Mouse (Mus musculus): ENCODE results near the gene Areg. TPM values are rescaled to one million over a fixed set of nuclear protein-coding genes. Genes with fewer than 3 reads are reported as not detected.

Gene Areg
- polyA plus RNA-seq, 1 experiment from 2014 or later, result 0.92 TPM

- Histone ChIP-seq H3K4me2 (ENCODE audit: low read depth, low read length) (no peak overlapping the region), H3K4me1 (ENCODE audit: control insufficient read depth, insufficient read depth, low read length) (no peaks in the 10 kb centered on the region; the same call in 1 of the 2 replicates), H3K36me3 (ENCODE audit: control insufficient read depth, insufficient read depth, low read length) (no peaks in the 10 kb centered on the region), H3K4me3 (ENCODE audit: low read depth, low read length) (no peak overlapping the region), H3K27ac (replicated peaks; ENCODE audit: low read depth, low read length) (no peak overlapping the region), H3K27me3 (replicated peaks; ENCODE audit: control insufficient read depth, insufficient read depth, low read length) (peaks cover 14% of the 10 kb centered on the region), H3K9me3 (ENCODE audit: control insufficient read depth, low read length) (peaks cover 7% of the 10 kb centered on the region), H3K9ac (ENCODE audit: low read depth, low read length) (no peak overlapping the region)
- no peak for ATAC-seq (ENCODE audit: low read depth)
- DNase-seq (ENCODE audit: low spot score), result no peak
- 90% methylated on average over 9 of the region's 9 CpGs for WGBS
Measured at GRCm38 (mm10) chr5:91144971-91145370, 5.6 kb downstream of the Areg start.

- Histone ChIP-seq H3K36me3 (ENCODE audit: control insufficient read depth, insufficient read depth, low read length) (no peaks in the 10 kb centered on the region), H3K27ac (replicated peaks; ENCODE audit: low read depth, low read length) (no peak overlapping the region), H3K4me1 (ENCODE audit: control insufficient read depth, insufficient read depth, low read length) (no peaks in the 10 kb centered on the region), H3K9me3 (ENCODE audit: control insufficient read depth, low read length) (peaks cover 16% of the 10 kb centered on the region), H3K27me3 (replicated peaks; ENCODE audit: control insufficient read depth, insufficient read depth, low read length) (no peaks in the 10 kb centered on the region), H3K4me3 (ENCODE audit: low read depth, low read length) (no peak overlapping the region), H3K9ac (ENCODE audit: low read depth, low read length) (no peak overlapping the region), H3K4me2 (ENCODE audit: low read depth, low read length) (no peak overlapping the region)
- 97% methylated on average over 1 of the region's 1 CpGs for WGBS
- DNase-seq (ENCODE audit: low spot score), result no peak
- no peak for ATAC-seq (ENCODE audit: low read depth)
Measured at GRCm38 (mm10) chr5:91147001-91147400, 7.6 kb downstream of the Areg start.

GRCm38 (mm10) chr5:91148054-91148453 lies 8.7 kb downstream of the Areg start:
- H3K4me3 ChIP-seq (ENCODE audit: low read depth, low read length), result no peak overlapping the region
- WGBS, result 85% methylated on average over 2 of the region's 2 CpGs
- no peaks in the 10 kb centered on the region for H3K27me3 ChIP-seq (replicated peaks; ENCODE audit: control insufficient read depth, insufficient read depth, low read length)
- H3K36me3 ChIP-seq (ENCODE audit: control insufficient read depth, insufficient read depth, low read length), result no peaks in the 10 kb centered on the region
- H3K4me1 ChIP-seq (ENCODE audit: control insufficient read depth, insufficient read depth, low read length), result no peaks in the 10 kb centered on the region
- H3K4me2 ChIP-seq (ENCODE audit: low read depth, low read length), result no peak overlapping the region
- no peak overlapping the region for H3K9ac ChIP-seq (ENCODE audit: low read depth, low read length)
- H3K27ac ChIP-seq (replicated peaks; ENCODE audit: low read depth, low read length), result no peak overlapping the region
- peaks cover 16% of the 10 kb centered on the region for H3K9me3 ChIP-seq (ENCODE audit: control insufficient read depth, low read length)
- ATAC-seq (ENCODE audit: low read depth) (no peak), DNase-seq (ENCODE audit: low spot score) (no peak)

GRCm38 (mm10) chr5:91156677-91157076 lies 17.3 kb downstream of the Areg start:
- Histone ChIP-seq H3K4me3 (ENCODE audit: low read depth, low read length) (no peak overlapping the region), H3K27me3 (replicated peaks; ENCODE audit: control insufficient read depth, insufficient read depth, low read length) (no peaks in the 10 kb centered on the region), H3K4me1 (ENCODE audit: control insufficient read depth, insufficient read depth, low read length) (no peaks in the 10 kb centered on the region), H3K9ac (ENCODE audit: low read depth, low read length) (no peak overlapping the region), H3K4me2 (ENCODE audit: low read depth, low read length) (no peak overlapping the region), H3K9me3 (ENCODE audit: control insufficient read depth, low read length) (no peaks in the 10 kb centered on the region), H3K27ac (replicated peaks; ENCODE audit: low read depth, low read length) (no peak overlapping the region), H3K36me3 (ENCODE audit: control insufficient read depth, insufficient read depth, low read length) (no peaks in the 10 kb centered on the region)
- ATAC-seq (ENCODE audit: low read depth) (no peak), DNase-seq (ENCODE audit: low spot score) (no peak)
- 83% methylated on average over 8 of the region's 8 CpGs for WGBS

- H3K4me1 ChIP-seq (ENCODE audit: control insufficient read depth, insufficient read depth, low read length), result no peaks in the 10 kb centered on the region
- H3K27me3 ChIP-seq (replicated peaks; ENCODE audit: control insufficient read depth, insufficient read depth, low read length), result no peaks in the 10 kb centered on the region
- no peak overlapping the region for H3K27ac ChIP-seq (replicated peaks; ENCODE audit: low read depth, low read length)
- H3K36me3 ChIP-seq (ENCODE audit: control insufficient read depth, insufficient read depth, low read length), result no peaks in the 10 kb centered on the region
- no peaks in the 10 kb centered on the region for H3K9me3 ChIP-seq (ENCODE audit: control insufficient read depth, low read length)
- H3K9ac ChIP-seq (ENCODE audit: low read depth, low read length), result no peak overlapping the region
- no peak overlapping the region for H3K4me2 ChIP-seq (ENCODE audit: low read depth, low read length)
- DNase-seq (ENCODE audit: low spot score) (no peak), ATAC-seq (ENCODE audit: low read depth) (no peak)
- H3K4me3 ChIP-seq (ENCODE audit: low read depth, low read length), result no peak overlapping the region
- 45% methylated on average over 3 of the region's 3 CpGs for WGBS
Measured at GRCm38 (mm10) chr5:91157169-91157568, 17.8 kb downstream of the Areg start.

GRCm38 (mm10) chr5:91162787-91163186 lies 23.4 kb downstream of the Areg start:
- Histone ChIP-seq H3K9me3 (ENCODE audit: control insufficient read depth, low read length) (no peaks in the 10 kb centered on the region), H3K4me1 (ENCODE audit: control insufficient read depth, insufficient read depth, low read length) (no peaks in the 10 kb centered on the region), H3K9ac (ENCODE audit: low read depth, low read length) (no peak overlapping the region), H3K4me2 (ENCODE audit: low read depth, low read length) (no peak overlapping the region), H3K4me3 (ENCODE audit: low read depth, low read length) (no peak overlapping the region), H3K27ac (replicated peaks; ENCODE audit: low read depth, low read length) (no peak overlapping the region), H3K36me3 (ENCODE audit: control insufficient read depth, insufficient read depth, low read length) (no peaks in the 10 kb centered on the region), H3K27me3 (replicated peaks; ENCODE audit: control insufficient read depth, insufficient read depth, low read length) (no peaks in the 10 kb centered on the region)
- 84% methylated on average over 4 of the region's 4 CpGs for WGBS
- DNase-seq (ENCODE audit: low spot score) (no peak), ATAC-seq (ENCODE audit: low read depth) (no peak)

GRCm38 (mm10) chr5:91166601-91167000 lies 27.2 kb downstream of the Areg start:
- H3K36me3 ChIP-seq (ENCODE audit: control insufficient read depth, insufficient read depth, low read length), result no peaks in the 10 kb centered on the region
- 70% methylated on average over 5 of the region's 5 CpGs for WGBS
- ATAC-seq (ENCODE audit: low read depth) (no peak), DNase-seq (ENCODE audit: low spot score) (peak; percentile 70)
- H3K9ac ChIP-seq (ENCODE audit: low read depth, low read length), result no peak overlapping the region
- H3K27ac ChIP-seq (replicated peaks; ENCODE audit: low read depth, low read length), result no peak overlapping the region
- H3K9me3 ChIP-seq (ENCODE audit: control insufficient read depth, low read length), result no peaks in the 10 kb centered on the region
- H3K4me3 ChIP-seq (ENCODE audit: low read depth, low read length), result no peak overlapping the region
- H3K4me1 ChIP-seq (ENCODE audit: control insufficient read depth, insufficient read depth, low read length), result no peaks in the 10 kb centered on the region
- no peaks in the 10 kb centered on the region for H3K27me3 ChIP-seq (replicated peaks; ENCODE audit: control insufficient read depth, insufficient read depth, low read length)
- no peak overlapping the region for H3K4me2 ChIP-seq (ENCODE audit: low read depth, low read length)

GRCm38 (mm10) chr5:91176397-91176796 lies 37.0 kb downstream of the Areg start:
- H3K36me3 ChIP-seq (ENCODE audit: control insufficient read depth, insufficient read depth, low read length), result no peaks in the 10 kb centered on the region
- H3K9me3 ChIP-seq (ENCODE audit: control insufficient read depth, low read length), result no peaks in the 10 kb centered on the region
- no peak overlapping the region for H3K9ac ChIP-seq (ENCODE audit: low read depth, low read length)
- no peak for ATAC-seq (ENCODE audit: low read depth)
- H3K27me3 ChIP-seq (replicated peaks; ENCODE audit: control insufficient read depth, insufficient read depth, low read length), result no peaks in the 10 kb centered on the region
- H3K4me1 ChIP-seq (ENCODE audit: control insufficient read depth, insufficient read depth, low read length), result no peaks in the 10 kb centered on the region
- H3K27ac ChIP-seq (replicated peaks; ENCODE audit: low read depth, low read length), result no peak overlapping the region
- no peak overlapping the region for H3K4me2 ChIP-seq (ENCODE audit: low read depth, low read length)
- no peak for DNase-seq (ENCODE audit: low spot score)
- no peak overlapping the region for H3K4me3 ChIP-seq (ENCODE audit: low read depth, low read length)

- no peaks in the 10 kb centered on the region for H3K27me3 ChIP-seq (replicated peaks; ENCODE audit: control insufficient read depth, insufficient read depth, low read length)
- no peak for ATAC-seq (ENCODE audit: low read depth)
Measured at GRCm38 (mm10) chr5:91194572-91194971, 55.2 kb downstream of the Areg start.

More at GRCm38 (mm10) chr5:91194572-91194971, 55.2 kb downstream of the Areg start:
- H3K9me3 ChIP-seq (ENCODE audit: control insufficient read depth, low read length), result no peaks in the 10 kb centered on the region
- DNase-seq (ENCODE audit: low spot score), result no peak
- no peaks in the 10 kb centered on the region for H3K4me1 ChIP-seq (ENCODE audit: control insufficient read depth, insufficient read depth, low read length)
- no peak overlapping the region for H3K4me3 ChIP-seq (ENCODE audit: low read depth, low read length)
- H3K27ac ChIP-seq (replicated peaks; ENCODE audit: low read depth, low read length), result no peak overlapping the region
- no peaks in the 10 kb centered on the region for H3K36me3 ChIP-seq (ENCODE audit: control insufficient read depth, insufficient read depth, low read length)
- no peak overlapping the region for H3K9ac ChIP-seq (ENCODE audit: low read depth, low read length)
- H3K4me2 ChIP-seq (ENCODE audit: low read depth, low read length), result no peak overlapping the region
- 75% methylated on average over 3 of the region's 3 CpGs for WGBS
